Mouse (Mus musculus) heart, embryonic 11.5 days (tissue): ENCODE measurements around the gene Mdc1. TPM values are rescaled to one million over a fixed set of nuclear protein-coding genes. Genes with fewer than 3 reads are reported as not detected.
A peak's percentile ranks its signal among the peaks of the same experiment; 100 is the strongest.

Source experiments
- ATAC-seq: fragments of 200-750 bp; cut with Nextera tagmentation; replicated peaks from 2 replicates; pipeline ENCODE4 v1.8.0; 2017; ENCODE audit warnings: moderate library complexity; ENCODE audit not compliant: insufficient number of reproducible peaks, low FRiP score, low TSS enrichment
- H3K27ac ChIP-seq: fragments of 300-500 bp; sonication (generic); 2 replicates; pipeline ENCODE4 v1.5.1; 2014; ENCODE audit warnings: mild to moderate bottlenecking, low read depth, low read length
- H3K27me3 ChIP-seq: fragments of 300-500 bp; sonication (generic); 2 replicates; pipeline ENCODE4 v1.6.1; 2014; ENCODE audit warnings: mild to moderate bottlenecking, low read length, mixed read lengths; ENCODE audit not compliant: control insufficient read depth, insufficient read depth
- H3K36me3 ChIP-seq: fragments of 300-500 bp; sonication (generic); 2 replicates; pipeline ENCODE4 v1.6.1; 2014; ENCODE audit warnings: mild to moderate bottlenecking, low read length, moderate library complexity, mixed read lengths; ENCODE audit not compliant: control insufficient read depth, insufficient read depth
- H3K4me1 ChIP-seq: fragments of 300-500 bp; sonication (generic); 2 replicates; pipeline ENCODE4 v1.6.1; 2014; ENCODE audit warnings: low read length; ENCODE audit not compliant: control insufficient read depth, insufficient read depth
- H3K4me2 ChIP-seq: fragments of 300-500 bp; sonication (generic); 2 replicates; pipeline ENCODE4 v1.6.1; 2014; ENCODE audit warnings: mild to moderate bottlenecking, moderate library complexity
- H3K4me3 ChIP-seq: fragments of 300-500 bp; sonication (generic); 2 replicates; pipeline ENCODE4 v1.5.1; 2014; ENCODE audit warnings: low read depth, low read length
- H3K9ac ChIP-seq: fragments of 300-500 bp; sonication (generic); 2 replicates; pipeline ENCODE4 v1.6.1; 2014; ENCODE audit warnings: mild to moderate bottlenecking, low read depth, low read length, moderate library complexity
- H3K9me3 ChIP-seq: fragments of 300-500 bp; sonication (generic); replicated peaks from 2 replicates; pipeline ENCODE4 v1.6.1; 2016; ENCODE audit warnings: low read length; ENCODE audit not compliant: control insufficient read depth
- WGBS: fragments of 180-500 bp; shearing (Covaris S2); extraction: QIAGEN DNeasy Blood & Tissue Kit; methylation state at CpG from one replicate; pipeline ENCODE4 v1.1.7; 2014; ENCODE audit not compliant: insufficient replicate concordance; 5-methylcytosine and 5-hydroxymethylcytosine counted together
- polyA plus RNA-seq: library from polyadenylated mRNA; unstranded; fragments of >200 nt; fragmentation: Nextera tagmentation; extraction: Ambion mirVana; gene quantifications from 2 replicates; pipeline ENCODE4 v1.2.1, GENCODE M21; 2014

The Mdc1 gene
- polyA plus RNA-seq = 19.0 and 19.5 TPM in 2 replicates

DNA sequence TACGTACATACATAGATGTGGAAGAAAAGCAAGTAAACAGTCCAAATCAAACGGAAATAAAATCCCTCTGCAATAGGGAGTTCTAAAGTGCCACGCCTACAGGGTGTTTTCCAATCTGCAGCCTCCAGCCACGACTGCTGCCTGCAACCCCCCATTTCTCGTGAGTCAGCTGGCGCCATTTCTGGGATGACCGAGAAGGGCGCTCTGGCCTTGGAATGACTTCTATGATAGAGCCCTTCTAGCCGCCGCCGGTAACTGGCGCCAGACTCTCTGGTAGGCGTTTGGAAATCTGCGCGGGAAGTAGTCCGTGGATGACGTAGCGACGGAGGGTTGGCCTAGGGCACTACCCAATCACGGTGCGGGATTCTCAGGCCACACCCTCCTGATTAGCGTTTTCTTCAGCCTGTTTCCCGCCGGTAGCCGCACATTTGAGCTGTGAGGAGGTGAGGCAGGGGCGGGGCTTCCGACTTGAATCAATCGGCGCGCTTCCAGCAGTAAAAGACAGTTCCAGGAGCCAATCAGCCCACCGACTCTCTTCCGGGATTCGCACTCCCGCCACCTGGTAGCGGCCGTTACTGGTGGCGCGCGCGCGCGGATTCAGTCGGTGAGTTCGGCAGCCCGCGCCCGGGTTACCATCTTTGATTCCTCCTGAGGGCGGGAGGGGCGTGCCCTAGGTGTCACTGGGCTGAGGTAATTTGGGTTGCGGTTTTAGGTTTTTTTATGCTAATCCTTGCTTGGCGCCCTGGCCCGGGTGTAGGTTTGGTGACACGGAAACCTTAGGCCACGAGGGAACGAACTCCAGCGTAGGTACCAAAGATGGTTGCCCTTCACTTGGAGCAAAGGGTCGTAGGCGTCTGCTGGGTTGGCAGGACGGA is at the start of gene Mdc1:
TSS of gene Mdc1 (plus strand) at position 440 of the 875 bp plus-strand sequence.
- under 1% methylated on average over 59 of the region's 59 CpGs for WGBS
- peak; percentile 90 for ATAC-seq
- Histone ChIP-seq H3K36me3 (peaks cover 11% of the 10 kb centered on the region), H3K4me3 (peak within 1 kb of the TSS; percentile 65), H3K4me2 (peak within 1 kb of the TSS; percentile 81), H3K27me3 (no peaks in the 10 kb centered on the region), H3K4me1 (peaks cover 8% of the 10 kb centered on the region; the same call in 1 of the 2 replicates), H3K27ac (peak within 1 kb of the TSS; percentile 76), H3K9ac (peak within 1 kb of the TSS; percentile 80), H3K9me3 (no peaks in the 10 kb centered on the region)

DNA sequence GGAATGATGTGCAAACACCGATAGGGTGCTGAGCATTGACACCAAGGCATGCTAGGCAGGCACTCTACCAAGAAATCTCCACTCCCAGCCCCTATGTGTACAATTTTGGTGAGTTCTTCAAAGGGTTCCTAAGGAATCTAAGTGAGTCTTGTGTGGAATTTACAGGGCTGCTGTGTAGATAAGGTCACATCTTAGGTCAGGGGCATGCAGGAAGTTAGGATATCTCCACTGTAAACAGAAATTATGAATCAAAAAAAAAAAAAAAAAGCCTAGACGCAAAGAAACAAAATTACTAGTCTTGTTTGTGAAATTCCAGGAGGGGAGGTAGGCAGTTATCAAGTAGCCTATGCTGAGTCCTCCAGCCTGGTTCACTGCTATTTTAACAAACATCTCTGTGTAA is 48.5 kb upstream of the Mdc1 start:
- no peaks in the 10 kb centered on the region for H3K9me3 ChIP-seq
- no peak overlapping the region for H3K4me3 ChIP-seq
- H3K36me3 ChIP-seq = no peaks in the 10 kb centered on the region; the same call in 1 of the 2 replicates
- H3K4me2 ChIP-seq = no peak overlapping the region
- H3K27ac ChIP-seq = no peak overlapping the region
- H3K9ac ChIP-seq = no peak overlapping the region
- no peaks in the 10 kb centered on the region for H3K4me1 ChIP-seq
- no peak for ATAC-seq
- WGBS = 70% methylated on average over 2 of the region's 2 CpGs
- no peaks in the 10 kb centered on the region for H3K27me3 ChIP-seq

DNA sequence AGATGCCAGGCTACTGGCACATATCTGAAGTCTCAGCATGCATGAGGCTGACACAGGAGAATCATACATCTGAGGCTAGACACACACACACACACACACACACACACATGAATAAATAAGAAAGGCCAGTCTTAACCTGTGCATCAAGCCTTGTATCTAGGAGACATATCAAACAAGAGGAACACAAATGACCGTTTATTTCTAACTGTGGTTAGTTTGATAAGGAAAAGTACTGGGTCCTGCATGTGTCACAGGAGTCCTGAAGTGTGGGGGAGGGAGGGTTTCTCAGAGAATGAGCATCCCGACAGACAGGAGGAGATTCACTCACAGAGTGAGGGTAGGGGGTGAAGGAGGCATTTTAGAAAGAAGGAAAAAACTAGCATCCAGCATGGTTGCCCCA is 46.2 kb upstream of the Mdc1 start:
- WGBS = 30% methylated on average over 2 of the region's 2 CpGs
- H3K9ac ChIP-seq = no peak overlapping the region
- no peaks in the 10 kb centered on the region for H3K27me3 ChIP-seq
- H3K36me3 ChIP-seq = no peaks in the 10 kb centered on the region; the same call in 1 of the 2 replicates
- no peaks in the 10 kb centered on the region for H3K4me1 ChIP-seq
- no peak overlapping the region for H3K4me3 ChIP-seq
- 0 out of 2 replicates have a peak, but pooled peaks cover 2% of the 10 kb centered on the region for H3K9me3 ChIP-seq
- no peak for ATAC-seq
- H3K4me2 ChIP-seq = no peak overlapping the region
- no peak overlapping the region for H3K27ac ChIP-seq

DNA sequence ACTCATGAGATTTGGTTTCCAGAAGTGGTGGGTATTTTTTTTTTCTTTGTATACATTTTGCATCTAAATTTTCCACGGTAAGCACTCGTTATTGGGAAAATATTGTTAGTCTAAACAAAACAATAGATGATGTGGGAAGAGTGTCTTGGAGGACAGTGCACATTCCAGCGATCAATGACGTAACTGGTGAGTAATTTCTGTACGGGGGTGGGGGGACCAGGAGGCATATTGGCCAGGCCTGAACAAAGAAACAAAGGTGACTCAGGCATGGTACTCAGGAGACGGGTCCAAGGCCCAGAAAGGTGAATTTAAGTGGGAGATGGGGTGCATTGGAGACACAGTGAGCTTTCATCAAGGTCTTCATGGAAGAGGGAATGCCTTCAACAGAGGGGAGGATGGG is 45.7 kb upstream of the Mdc1 start:
- H3K4me2 ChIP-seq = no peak overlapping the region

DNA sequence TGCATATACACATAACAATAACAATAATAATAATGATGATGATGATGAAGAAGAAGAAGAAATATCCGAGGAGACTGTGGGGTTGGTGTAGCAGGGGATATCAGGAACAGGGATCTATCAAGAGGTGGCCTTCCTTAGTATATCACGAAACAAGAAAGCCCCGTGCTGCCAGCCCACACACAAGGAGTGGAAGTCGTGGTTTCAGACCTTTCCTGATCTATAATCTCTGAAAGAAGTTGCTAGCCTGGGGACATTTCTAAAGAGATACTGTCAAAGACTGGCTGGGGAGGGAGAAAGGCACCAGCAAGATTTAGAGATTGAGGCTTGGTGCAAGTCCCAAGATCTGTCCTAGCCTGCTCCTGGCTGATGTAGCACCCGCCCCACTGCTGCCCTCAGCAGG is 44.5 kb upstream of the Mdc1 start:
- no peaks in the 10 kb centered on the region for H3K27me3 ChIP-seq
- H3K4me1 ChIP-seq = no peaks in the 10 kb centered on the region
- H3K27ac ChIP-seq = no peak overlapping the region
- 67% methylated on average over 5 of the region's 5 CpGs for WGBS
- no peak overlapping the region for H3K4me2 ChIP-seq
- no peak for ATAC-seq
- no peaks in the 10 kb centered on the region; the same call in 1 of the 2 replicates for H3K36me3 ChIP-seq
- no peak overlapping the region for H3K9ac ChIP-seq
- H3K4me3 ChIP-seq = no peak overlapping the region
- H3K9me3 ChIP-seq = 0 out of 2 replicates have a peak, but pooled peaks cover 2% of the 10 kb centered on the region

More for the DNA sequence above, 45.7 kb upstream of the Mdc1 start:
- H3K4me3 ChIP-seq = no peak overlapping the region
- H3K27me3 ChIP-seq = no peaks in the 10 kb centered on the region
- H3K27ac ChIP-seq = no peak overlapping the region
- no peak overlapping the region for H3K9ac ChIP-seq
- no peak for ATAC-seq
- H3K4me1 ChIP-seq = no peaks in the 10 kb centered on the region
- no peaks in the 10 kb centered on the region; the same call in 1 of the 2 replicates for H3K36me3 ChIP-seq
- 71% methylated on average over 6 of the region's 6 CpGs for WGBS
- H3K9me3 ChIP-seq = 0 out of 2 replicates have a peak, but pooled peaks cover 2% of the 10 kb centered on the region

DNA sequence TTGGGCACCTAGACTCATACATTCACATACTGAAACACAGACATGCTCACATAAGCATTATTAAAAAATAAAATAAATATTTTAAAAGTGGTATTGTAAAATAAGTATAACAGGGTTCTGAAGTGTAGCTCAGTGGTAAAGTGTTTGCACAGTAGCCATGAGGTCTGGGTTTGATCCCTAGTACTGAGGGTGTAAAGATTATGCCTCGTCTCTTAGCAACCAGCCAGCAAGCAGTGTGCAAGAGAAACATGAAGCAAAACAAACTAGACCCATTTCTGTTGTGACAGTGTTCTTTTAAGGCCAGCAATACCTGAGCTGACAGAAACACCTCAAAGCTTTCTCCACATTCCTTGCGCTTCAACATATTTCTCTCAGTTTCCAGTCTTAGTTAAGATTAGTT is 40.4 kb upstream of the Mdc1 start:
- Histone ChIP-seq H3K4me2 (no peak overlapping the region), H3K9ac (no peak overlapping the region), H3K36me3 (no peaks in the 10 kb centered on the region; the same call in 1 of the 2 replicates), H3K27me3 (no peaks in the 10 kb centered on the region), H3K27ac (no peak overlapping the region), H3K9me3 (0 out of 2 replicates have a peak, but pooled peaks cover 2% of the 10 kb centered on the region), H3K4me1 (no peaks in the 10 kb centered on the region), H3K4me3 (no peak overlapping the region)
- ATAC-seq = no peak
- 73% methylated on average over 2 of the region's 2 CpGs for WGBS

DNA sequence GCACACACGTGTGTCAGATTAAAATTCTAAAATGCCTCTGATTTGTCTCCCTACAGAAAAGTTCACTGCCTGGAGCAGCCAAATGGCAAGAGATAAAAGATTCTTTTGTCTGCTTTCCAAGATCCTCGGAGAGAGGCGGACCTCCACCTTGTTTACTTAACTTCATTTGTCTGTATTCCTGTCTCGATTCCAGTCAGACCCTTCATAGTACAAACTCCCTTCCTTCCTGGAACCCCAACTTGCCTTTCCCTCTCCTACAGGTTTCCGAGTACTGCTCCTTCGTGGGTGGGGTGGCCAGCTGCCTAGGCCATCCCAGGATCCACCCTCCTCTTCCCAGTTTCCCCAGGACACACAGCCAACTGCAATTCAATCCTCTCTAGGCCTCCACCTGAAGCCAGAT is 38.3 kb upstream of the Mdc1 start:
- 56% methylated on average over 6 of the region's 6 CpGs for WGBS
- no peaks in the 10 kb centered on the region for H3K36me3 ChIP-seq
- H3K9ac ChIP-seq = no peak overlapping the region
- no peaks in the 10 kb centered on the region for H3K27me3 ChIP-seq
- no peak for ATAC-seq
- H3K4me3 ChIP-seq = no peak overlapping the region
- no peak overlapping the region for H3K27ac ChIP-seq
- 0 out of 2 replicates have a peak, but pooled peaks cover 2% of the 10 kb centered on the region for H3K9me3 ChIP-seq
- no peak overlapping the region for H3K4me2 ChIP-seq
- no peaks in the 10 kb centered on the region for H3K4me1 ChIP-seq

DNA sequence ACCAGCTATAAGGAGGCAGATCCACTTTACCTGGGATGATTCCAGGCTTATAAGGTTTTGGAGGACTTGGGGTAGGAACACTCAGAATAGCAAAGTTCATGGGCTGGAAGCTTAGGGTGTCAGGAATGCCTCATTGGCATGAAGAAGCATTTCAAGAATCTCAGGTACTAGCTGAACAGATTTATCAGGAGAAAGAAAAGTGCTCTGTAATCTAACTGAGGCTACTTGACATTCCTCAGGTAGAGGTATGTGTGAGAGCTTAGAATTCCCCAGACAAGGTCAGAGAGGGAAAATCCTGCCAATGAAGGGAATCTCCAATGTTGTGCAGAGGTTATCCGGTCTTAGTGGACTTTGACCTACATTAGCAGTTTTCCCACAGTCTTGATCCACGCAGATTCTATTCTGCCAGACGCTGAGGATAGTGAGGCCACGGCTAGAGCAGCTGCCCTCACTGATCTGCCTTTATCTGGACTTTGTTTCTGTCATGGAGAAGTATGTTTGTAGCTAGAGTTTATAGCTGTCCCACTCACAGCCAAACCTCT is 37.4 kb upstream of the Mdc1 start:
- H3K9ac ChIP-seq = no peak overlapping the region
- WGBS = 50% methylated on average over 4 of the region's 4 CpGs
- no peak overlapping the region for H3K4me3 ChIP-seq
- no peaks in the 10 kb centered on the region for H3K27me3 ChIP-seq
- no peak overlapping the region for H3K4me2 ChIP-seq
- no peaks in the 10 kb centered on the region for H3K36me3 ChIP-seq
- no peaks in the 10 kb centered on the region for H3K9me3 ChIP-seq
- no peak for ATAC-seq
- H3K4me1 ChIP-seq = no peaks in the 10 kb centered on the region
- H3K27ac ChIP-seq = no peak overlapping the region
